Mouse (Mus musculus) cerebellum, adult 9-11 months (tissue): ENCODE data around the gene Tmem14a.
"Not testable (repeated sequence)": the region's sequence is repeated elsewhere in the genome, so short reads cannot be mapped to it uniquely, and the experiment has no call there.

Experiments
- DNase-seq: peaks from one replicate; pipeline ENCODE4 v3.0.0; 2022

Tmem14a gene

GRCm38 (mm10) chr1:21253303-21253650 lies 34.9 kb downstream of the Tmem14a start:
- DNase-seq, result no peak

DNA sequence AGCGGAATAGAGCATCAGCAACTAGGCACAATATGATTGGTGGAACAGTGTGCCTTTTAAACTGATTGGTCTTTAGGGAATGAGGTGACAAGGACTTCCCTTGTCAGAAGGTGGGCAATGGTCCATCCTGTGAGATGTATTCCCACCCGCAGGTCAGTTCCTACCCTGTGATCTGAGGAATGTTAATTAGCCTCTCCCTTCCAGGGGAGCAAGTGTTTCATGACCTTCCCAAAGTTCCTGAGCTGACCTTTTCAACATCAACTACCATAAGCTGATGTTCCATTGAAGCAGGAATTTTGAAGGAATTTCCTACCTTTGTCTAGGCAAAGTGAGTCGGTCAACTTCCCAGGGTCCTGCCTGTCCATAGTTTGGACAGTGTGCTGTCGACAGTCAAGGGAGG lies 35.5 kb downstream of the Tmem14a start:
- DNase-seq, result no peak

- no peak for DNase-seq
These were observed 37.4 kb downstream of the Tmem14a start for GRCm38 (mm10) chr1:21255625-21256345.

GRCm38 (mm10) chr1:21256391-21256790 lies 38.0 kb downstream of the Tmem14a start:
- DNase-seq, result no peak

DNA sequence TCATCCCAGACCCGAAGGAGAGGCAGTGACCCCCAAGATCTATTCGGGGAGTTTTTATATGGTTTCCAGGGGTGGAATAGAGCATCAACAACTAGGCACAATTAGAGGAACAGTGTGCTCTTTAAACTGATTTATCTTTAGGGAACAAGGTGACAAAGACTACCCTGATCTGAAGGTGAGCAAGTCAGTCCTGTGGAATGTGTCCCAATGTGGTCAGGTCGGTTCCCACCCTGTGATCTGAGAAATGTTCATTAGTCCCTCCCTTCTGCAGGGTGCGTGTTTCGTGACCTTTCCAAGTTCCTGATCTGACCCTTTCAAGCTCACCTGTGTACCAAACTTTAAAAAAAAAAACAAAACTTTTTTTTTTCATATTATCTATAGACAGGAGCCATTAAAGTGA lies 38.5 kb downstream of the Tmem14a start:
- DNase-seq, result no peak

GRCm38 (mm10) chr1:21259981-21260380 lies 41.6 kb downstream of the Tmem14a start:
- DNase-seq, result not testable (repeated sequence)

GRCm38 (mm10) chr1:21262401-21262800 lies 44.0 kb downstream of the Tmem14a start:
- no peak for DNase-seq

- DNase-seq, result no peak
These were observed 45.6 kb downstream of the Tmem14a start for GRCm38 (mm10) chr1:21263986-21264385.

- no peak for DNase-seq
These were observed 46.4 kb downstream of the Tmem14a start for GRCm38 (mm10) chr1:21264747-21265146.

GRCm38 (mm10) chr1:21266766-21267165 lies 48.4 kb downstream of the Tmem14a start:
- DNase-seq, result no peak

- DNase-seq, result not testable (repeated sequence)
These were observed 49.1 kb downstream of the Tmem14a start for GRCm38 (mm10) chr1:21267466-21267865.

- peak; percentile 27 for DNase-seq
These were observed 53.1 kb downstream of the Tmem14a start for GRCm38 (mm10) chr1:21271343-21272055.

GRCm38 (mm10) chr1:21272056-21272431 lies 53.7 kb downstream of the Tmem14a start:
- DNase-seq, result no peak

DNA sequence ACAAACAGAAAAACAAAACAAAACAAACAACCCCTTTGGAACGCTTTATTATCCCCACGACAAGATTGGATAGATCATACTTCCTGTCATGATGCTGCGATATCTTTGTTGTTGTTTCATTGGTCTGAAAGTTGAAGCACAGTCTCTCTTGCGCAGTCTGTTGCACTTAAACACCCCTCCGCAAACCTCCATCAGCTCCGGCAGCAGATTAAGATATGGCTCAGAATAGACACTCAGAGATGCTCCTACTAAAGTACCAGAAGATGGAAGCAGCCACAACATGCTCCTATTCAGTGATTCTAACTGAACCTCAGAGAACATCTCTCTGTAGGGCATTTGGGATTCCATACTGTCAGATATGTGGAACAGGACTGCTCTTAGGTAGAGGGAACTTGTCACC lies 54.7 kb downstream of the Tmem14a start:
- no peak for DNase-seq

DNA sequence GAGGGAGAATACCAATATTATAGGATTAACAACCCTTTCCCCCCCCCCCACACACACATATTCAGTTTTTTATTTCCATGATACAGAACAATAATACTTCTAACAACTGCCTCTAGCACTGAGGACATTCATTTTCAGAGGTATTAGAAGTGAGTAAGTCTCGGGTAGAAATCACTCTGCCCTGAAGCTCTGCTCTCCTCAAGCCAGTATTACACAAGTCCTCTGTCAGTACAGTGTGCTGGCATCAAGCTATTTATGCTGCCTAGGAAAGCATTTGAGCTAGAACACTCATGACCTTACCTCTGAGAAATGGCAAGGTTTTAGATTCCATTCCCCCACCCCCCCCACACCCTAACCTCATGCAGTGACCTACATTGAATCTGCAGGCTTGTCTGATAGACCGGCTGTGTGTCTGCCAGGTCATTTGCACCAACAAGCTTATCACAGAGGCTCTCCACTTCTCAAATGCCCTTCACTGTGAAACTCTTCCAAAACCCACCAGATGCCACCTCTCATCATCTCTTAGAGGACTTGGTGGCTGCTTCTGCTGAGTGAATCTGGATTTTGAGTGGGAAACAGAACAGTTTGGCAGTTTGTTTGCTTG lies 56.2 kb downstream of the Tmem14a start:
- no peak for DNase-seq

- DNase-seq, result not testable (repeated sequence)
These were observed 57.0 kb downstream of the Tmem14a start for GRCm38 (mm10) chr1:21275366-21275765.

GRCm38 (mm10) chr1:21276158-21276557 lies 57.8 kb downstream of the Tmem14a start:
- not testable (repeated sequence) for DNase-seq
